Mouse (Mus musculus) hindlimb bud, embryonic 11.5 days (tissue): Measurements from ENCODE around the gene Smg9.

Source experiments
- DNase-seq: peaks from one replicate; pipeline ENCODE4 v3.0.0-alpha.2; 2012; ENCODE audit warnings: low read depth, low spot score; ENCODE audit errors: extremely low spot score

Gene Smg9

DNA sequence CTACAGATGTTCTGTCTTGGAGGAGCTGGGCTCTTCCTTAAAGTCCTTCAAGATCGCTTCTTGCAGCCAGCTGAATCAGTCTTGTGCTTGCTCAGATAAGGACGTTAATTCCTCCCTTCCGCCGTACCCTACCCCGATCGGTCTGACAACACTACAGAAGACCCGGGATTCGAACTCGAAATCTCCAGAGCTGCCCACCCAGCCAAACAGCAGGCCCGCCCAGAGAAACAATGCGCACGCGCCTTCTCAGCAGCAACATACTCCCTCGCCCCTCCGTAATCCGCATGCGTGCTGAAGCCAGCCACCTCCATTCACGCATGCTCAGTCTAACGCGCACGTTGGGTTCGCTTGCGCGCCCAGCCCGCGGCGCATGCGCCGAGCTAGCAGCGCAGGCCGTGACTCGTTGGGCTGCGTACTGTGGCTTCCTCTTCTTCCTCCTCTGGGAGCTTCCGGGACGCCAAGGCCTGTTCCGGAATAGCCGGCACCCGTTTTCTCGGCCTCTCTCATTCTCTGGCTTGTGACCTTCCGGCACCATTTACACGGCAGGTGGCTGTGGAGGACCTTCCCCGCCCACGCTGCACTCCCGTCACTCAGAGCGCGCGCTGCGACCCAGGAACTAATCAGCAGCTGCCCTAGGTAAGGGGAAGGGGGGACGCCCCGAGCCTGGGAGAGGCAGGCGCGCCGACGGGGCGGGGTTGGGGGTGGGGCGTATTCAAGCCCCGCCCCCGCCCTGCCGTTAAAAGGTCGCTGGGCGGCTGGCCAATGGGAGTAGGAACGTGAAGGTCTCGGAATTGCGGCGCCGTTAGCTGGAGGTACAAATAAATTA is at the start of gene Smg9:
Gene Smg9 (plus strand): TSS at position 364 of the 826 bp plus-strand sequence.
- no peak for DNase-seq

DNA sequence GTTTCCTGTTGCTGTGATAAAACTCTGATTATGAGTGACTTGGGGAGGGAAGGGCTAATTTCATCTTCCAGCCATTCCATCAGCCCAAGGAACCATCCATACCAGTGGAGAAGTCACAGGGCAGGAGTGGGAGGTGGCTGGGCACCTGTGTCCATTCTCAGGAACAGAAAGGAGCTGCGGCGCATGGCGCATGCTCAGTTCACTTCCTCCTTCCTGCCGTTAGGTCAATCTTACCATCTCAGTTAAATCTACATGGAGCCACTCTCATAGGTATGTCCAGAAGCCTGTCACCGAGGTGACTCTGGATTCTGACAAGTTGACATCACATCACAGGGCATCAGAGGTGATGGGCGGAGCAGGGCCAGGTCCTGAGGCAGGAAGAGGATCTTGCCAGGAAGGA is 43.8 kb upstream of the Smg9 start:
- DNase-seq: no peak

DNA sequence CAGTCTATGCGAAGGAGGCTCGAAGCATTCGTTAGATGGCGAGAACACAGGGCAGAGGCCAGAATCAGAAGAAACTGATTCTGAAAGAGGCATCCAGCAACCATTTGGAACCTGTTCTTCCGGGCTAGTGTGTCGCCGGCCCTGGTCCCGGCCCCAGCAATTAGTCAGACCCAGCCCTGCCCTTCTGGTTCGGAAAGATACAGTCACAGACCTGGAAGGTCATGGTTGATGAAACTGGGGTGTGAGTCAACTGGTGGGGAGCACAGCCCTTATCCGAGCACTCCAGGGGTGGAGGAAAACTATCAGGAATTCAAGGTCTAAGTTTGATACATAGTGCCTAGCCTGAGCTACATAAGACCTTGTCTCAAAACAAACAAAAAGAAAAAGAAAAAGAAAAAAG is 43.3 kb upstream of the Smg9 start:
- DNase-seq: no peak

DNA sequence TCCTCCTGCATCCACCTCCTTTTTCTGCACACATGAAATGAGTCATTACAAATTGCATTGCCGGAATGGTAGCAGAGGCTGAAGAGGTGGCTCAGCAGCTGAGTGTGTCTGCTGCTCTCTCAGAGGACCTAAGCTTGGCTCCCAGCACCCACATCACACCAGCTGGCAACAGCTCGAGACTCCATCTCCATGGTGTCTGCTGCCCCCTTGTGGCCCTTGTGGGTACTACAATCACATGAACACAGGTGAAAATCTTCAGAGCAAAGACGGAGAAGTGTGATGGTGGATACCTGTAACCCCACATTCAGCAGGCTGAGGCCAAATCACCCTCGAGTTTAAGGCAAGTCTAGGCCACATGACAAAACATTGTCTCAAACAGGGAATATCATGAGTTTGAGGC is 41.5 kb upstream of the Smg9 start:
- no peak for DNase-seq

DNA sequence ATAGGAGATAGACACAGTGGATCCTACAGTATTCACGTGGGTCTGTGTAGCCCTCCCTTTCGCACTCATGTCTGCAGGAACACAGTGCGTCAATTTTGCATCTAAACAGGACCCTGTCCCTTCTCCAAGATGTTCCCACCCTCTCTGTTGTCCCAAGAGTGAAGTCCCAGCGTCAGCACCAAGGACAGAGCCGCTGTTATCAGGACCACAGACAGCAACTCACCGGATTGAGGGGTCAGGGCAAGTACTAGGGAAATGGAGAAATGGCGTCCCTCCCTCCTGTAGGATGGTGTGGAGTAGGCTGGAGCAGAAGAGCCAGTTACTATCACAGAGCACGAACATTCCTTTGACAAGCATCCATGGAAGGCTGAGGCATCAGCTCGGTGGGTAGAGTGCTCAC is 40.1 kb upstream of the Smg9 start:
- DNase-seq: peak; percentile 47

DNA sequence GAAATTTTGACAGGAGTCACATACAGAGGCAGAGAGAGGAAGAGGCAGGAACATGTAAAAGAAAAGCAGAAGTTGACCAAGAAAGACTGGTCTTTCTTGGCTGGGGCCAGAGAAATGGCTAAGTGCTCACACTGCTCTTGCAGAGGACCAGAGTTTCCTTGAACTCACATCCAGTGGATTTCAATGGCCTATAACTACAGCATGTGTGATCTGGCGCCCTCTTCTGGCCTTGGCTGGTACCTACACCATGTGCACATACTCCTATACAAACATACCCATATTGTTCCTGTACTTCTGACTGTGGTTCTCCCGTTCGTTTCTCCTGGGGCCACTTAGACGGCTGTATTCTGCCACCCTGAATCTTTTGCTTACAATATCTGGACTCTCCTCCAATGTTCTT is 38.4 kb upstream of the Smg9 start:
- no peak for DNase-seq

DNA sequence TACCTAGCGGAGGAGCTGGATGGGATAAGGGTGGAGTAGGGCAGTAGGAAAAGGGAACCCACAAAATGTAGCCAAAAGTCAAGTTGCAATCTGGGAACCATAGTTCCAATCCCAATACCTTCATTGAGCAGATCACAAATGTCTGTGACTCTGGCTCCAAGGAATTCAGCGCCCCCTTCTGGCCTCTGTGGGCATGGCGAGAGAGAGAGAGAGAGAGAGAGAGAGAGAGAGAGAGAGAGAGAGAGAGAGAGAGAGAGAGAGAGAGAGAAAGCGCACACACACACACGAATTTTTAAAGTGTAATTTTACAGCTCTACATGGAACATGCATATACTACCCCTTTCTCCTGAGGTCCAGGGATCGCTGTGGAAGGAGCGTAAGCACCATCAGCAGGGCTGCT is 36.2 kb upstream of the Smg9 start:
- no peak for DNase-seq

DNA sequence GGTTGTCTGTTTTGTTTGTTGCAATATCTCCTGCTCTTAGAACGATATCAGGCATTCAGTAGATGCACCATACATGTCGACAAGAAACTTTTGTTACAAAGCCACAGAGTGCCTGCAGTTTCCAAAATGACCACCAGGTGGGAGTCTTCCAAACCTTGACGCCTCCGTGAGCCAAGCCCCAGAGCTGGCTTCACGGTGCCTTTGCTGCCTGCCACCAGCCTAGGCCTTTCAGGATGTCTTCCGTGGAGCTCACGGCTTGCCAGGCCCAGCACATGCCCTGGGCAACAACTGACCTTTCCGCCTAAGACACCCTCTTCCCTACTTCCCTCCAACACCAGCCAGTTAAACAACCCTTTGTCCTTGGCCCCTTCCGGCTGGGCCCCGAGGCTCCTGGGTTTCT is 34.6 kb upstream of the Smg9 start:
- DNase-seq: peak; percentile 86

DNA sequence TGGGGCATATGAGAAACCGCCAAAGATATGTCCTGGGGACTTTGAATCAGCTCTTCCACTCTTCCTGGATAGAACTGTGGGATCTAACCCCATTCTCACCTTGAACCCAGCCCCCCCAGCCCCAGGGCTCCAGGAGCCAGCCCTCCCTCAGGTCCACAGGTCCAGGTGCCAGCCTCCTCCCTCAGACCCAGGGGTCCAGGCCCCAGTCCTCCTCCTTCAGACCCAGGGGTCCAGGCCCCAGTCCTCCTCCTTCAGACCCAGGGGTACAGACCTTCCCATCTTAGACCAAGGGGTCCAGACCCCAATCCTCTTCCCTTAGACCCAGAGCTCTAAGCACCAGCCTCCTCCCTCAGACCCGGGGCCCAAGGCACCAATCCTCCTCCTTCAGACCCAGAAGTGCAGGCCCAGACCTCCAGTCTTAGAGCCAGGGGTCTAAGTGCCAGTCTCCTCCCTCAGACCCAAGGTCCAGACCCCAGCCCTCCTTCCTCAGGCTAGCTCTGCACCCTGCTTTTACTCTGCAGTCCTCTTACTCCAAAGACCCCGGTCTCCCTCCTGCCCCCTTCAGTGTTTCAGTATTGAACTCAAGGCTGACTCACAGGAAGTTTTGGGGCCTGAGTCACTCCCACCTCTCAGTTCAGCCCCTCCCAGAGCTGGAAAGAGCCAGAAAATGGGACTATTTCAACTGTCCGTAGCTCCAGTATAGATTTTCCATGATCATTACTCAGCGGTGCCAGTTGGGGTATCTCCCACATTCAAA is 34.0 kb upstream of the Smg9 start:
- no peak for DNase-seq

DNA sequence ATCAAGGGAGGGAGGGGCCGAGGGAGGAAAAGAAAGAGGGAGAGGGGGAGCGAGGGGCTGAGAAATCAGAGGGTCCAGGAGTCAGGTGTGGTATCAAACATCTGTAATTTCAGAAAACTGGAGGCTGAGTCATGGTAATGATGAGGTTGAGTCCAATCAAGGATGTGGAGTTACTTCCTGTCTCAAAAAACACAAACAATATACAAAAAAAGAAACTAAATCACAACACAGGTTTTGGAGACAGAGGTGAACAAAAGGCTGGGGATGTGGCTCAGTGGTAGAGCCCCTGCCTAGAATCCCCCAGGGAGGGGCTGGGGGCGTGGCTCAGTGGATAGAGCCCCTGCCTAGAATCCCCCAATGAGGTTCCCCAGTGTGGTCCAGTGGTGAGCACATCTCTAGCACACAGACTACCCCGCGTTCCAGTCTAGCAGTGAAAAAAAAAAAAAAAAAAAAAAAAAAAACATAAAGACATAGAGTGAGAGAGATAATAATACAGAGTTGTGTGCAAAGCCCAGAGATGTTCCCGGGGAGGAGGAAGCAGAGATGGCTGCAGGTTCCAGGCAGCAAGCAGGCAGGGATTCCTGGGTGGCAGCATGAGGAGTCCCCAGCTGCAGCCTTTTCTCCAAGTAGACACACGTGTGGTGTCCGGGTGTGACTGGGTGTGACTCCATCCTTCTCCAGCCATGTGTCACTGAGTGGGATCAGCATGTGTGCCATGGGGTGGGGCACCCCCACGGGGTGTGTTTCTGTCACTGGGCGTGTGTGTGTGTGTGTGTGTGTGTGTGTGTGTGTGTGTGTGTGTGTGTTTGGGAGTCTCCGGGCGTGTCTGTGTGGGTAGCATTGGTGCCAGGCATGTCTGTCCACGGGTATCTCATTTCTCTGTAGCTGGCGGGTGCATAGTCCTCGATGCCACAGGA is 32.4 kb upstream of the Smg9 start:
- no peak for DNase-seq

DNA sequence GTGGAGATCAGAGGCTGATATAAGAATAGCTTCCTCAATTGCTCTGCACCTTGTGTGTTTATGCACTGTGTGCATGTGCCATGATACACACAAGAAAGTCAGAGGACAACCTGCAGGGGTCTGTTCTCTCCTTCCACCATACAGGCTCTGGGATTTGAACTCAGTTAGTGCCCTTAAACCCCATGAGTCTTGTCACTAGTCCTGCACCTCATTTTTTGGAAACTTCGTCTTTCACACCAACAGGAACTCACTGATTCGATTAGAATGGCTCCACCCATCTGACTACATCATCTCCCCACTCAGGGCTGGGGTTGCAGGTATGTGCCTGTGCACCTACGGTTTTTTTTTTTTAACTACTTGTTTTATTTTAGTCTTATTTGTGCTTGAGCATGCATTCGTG is 31.2 kb upstream of the Smg9 start:
- no peak for DNase-seq

DNA sequence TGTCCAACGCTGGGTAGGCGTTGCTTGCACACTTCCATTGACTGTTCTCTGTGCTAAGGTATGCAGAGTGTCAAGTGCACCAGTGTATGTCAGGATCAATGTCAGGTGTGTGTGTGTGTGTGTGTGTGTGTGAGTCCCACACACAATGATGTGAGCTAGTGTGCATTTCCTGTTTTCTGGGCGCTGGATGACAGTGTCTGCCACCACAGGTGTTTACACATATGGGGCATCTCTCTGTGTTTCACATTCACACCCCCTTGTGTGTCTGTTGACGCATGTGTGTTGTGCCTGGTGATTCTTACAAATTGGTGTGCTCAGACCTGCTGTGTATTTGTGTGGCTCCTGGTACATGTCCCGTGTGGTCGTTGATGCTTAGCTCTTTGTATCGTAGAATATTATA is 30.5 kb upstream of the Smg9 start:
- no peak for DNase-seq

DNA sequence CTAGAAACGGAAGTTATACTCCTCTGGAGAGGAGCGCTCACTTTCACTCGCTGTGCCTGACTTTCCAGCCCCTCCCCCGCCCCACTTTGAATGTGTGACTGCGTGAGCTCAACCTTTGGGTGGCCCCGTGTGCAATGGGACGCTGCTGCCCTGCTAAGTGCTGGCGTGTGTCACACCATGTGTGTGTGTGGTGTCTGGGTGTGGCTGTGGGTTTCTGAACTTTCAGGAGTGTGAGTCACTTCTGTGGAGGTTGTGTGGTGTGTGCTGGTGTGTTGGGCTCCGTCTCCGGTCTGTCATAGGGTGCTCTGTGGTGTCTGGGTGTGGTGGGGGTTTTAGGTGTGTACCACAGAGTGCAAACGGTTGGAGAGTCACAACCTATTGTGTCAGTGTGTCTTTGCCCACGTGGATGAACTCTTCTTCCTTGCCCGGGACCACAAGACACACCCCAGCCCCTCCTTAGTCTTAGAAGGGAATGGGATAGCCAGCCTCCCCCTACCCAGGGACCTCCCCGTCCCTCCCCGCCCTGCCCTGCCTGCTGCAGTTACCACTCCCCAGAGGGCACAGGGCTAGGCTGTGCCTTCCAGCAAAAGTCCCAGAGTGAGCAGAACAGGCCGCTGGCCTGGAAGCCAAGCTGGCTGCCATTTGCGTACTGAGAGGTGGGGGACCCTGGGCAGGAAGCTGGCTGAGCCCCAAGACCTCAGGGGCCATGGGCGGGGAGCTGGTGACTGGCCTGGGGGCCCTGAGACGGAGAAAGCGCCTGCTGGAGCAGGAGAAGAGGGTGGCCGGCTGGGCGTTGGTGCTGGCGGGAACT is 29.5 kb upstream of the Smg9 start, which contains the start of gene Kcnn4:
Gene Kcnn4 (plus strand): TSS at position 533 of the 811 bp plus-strand sequence.
- DNase-seq: no peak

DNA sequence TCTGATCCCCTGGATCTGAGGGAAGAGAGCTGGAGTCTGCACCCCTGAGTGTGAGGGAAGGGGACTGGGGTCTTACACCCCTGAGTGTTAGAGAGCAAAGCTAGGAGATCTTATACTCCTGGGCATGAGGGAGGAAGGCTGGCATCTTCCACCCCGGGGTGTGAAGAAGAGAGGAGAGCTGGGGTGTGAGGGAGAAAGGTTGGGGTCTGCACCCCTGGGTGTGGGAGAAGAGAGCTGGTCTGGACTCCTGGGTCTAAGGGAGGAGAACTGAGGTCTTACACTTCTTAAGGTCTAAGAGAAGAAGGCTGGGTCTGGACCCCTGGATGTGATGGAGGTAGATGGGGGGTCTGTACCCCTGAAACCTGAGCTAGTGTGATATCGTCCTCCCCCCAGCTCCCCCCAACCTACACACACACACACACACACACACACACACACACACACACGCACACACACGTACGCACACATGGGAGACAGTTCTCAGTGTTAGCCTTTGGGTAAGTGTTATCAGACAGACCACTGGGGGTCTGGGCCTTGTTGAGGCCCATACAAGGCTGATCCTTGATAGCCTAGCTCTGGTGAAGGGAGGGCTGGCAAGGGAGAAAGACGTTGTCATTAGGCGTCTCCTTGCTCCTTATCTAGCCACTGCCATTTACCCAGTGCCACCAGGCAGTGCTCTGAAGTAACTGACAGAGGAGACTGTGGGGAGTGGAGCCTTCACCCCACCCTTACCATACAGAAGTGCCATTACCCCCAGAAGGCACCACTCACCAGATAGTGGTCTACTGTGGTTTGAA is 28.2 kb upstream of the Smg9 start:
- DNase-seq: no peak

DNA sequence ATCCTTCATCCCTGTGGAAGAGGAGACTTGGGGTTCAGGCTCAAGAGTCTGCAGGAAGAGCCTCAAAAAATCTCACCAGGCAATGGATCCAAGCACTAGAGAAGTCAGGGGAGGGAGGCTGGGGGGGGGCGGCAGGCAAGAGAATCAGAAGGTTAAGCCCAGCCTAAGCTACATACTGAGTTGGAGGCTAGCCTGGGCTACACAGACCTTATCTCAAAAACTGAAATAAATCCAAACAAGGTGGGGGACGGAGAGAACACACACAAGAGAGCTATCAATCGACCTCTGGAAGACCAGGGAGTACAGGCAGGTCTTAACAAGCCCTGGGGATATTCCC is 27.6 kb upstream of the Smg9 start:
- DNase-seq: no peak

DNA sequence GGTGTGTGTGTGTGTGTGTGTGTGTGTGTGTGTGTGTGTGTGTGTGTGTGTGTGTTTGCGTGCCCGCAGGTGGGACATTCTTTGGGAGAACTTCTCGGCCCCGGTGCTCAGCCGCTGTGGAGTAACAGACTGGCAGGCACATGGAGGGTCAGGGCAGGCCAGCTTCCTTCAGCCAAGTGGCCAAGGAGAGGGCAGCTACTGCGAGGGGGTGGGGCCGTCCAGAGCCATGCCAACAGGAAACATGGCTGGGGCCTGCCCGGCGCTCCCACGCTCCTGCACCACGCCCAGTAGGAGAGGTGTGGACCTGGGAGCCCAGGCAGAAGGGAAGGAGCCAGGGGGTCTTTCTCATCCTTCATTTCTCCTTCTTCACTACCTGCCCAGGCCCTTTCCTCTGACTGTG is 27.1 kb upstream of the Smg9 start:
- no peak for DNase-seq

DNA sequence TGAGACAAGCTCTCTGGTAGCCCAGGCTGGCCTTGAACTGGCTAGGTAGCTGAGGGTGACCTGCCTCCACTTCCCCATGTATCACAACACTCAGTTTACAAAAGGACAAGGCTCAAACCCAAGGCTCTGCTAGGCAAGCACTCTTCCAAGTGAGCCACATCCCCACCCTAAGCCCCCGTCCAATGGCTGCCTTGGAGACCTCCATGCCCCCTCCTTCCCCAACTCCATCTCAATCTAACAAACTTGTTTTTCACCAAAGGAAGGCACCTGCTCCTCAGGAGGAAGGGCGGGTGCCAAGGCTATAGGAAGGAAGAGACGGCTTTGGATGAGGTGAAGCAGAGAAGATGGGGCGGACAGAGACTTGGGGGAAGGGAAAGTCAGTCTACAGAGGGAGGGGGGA is 26.6 kb upstream of the Smg9 start:
- no peak for DNase-seq

DNA sequence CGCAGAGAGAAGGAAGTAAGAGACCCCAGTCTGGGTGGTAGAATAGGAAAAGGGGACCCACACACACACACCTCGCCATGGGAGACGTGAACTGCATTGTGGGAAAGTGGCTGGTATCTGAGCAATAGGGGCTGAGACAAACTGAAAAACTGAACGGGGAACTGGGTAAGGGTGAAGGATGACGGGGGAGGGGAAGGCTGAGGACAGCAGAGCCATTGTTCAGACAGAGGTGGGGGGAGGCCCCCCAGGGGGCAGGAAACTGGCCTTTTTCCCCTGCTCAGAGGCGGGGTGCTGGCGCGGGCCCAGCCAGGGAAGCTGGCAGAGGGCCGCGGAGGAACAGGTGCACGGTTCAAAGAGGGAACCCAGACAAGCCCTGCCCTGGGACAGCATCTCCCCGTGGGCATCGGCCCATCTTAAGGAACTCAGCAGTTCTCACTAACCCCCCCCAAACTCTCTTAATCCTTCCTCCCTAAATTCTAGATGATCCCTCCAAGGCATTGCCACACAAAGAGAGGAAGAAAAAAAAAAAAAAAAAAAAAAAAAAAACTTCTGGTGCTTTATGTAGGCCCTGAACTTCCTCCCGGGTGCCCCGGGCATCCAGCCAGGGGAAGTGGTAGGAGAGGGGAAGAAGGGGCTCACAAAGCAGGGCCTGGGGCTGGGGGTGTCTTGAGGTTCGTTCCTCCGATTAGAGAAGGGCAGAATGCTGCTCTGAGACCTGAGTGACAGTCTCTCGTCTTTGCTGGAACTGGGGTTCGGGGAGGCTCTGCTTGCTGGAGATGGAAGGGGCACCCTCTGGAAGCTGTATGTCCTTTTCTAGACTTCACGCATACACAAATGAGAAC is 25.7 kb upstream of the Smg9 start:
- DNase-seq: no peak

DNA sequence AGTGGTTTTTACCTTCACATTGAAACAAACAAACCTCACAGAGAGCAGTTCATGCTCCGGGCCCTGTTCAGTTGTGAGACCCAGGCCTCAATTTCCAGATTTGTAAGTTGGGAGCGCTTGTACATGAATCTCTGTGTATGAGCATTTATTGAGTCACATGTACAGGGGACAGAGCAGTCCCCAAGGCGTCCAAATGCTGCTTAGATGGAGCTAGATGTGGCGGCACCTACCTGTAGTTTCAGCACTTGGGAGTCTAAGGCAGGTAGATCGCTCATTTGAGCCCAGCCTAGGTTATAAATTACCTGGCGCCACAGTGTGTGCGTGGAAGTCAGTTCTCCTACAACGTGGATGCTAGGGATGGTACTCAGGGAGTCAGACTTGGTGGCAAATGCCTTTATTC is 23.0 kb upstream of the Smg9 start:
- DNase-seq: no peak
